In the genomic region with DNA sequence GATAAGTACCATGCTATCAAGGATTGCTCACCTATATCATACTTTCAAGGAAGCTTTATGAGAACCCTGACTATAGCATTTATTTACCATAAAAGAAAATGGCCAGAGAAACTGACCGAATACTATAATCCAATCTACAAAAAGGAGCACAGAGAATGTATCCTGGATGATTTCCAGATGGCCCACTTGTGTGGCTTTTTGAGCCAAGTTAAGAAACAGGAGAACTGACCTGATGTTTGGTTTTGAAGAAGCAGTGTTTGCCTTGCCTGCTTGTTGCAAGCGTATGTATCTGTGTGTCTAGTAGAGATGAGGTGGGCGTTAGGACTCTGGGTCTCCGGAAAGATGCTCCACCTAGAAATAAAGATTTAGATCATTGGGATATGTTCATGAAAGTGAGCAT, we compare ENCODE assay signal across 15 mouse cellular contexts.
"Had no signal": no experiment of that assay in that cellular context is flagged by ENCODE, and none has a peak within 500 bp of the region (broad histone marks: within the 10 kb centered on the region; RNA-seq: fewer than 3 reads in every experiment).

No protein-coding gene starts in this region.

- DNase-seq: kidney, postnatal 25 days; left cerebral cortex, postnatal 4 days; lung, postnatal 14 days; right cerebral cortex, postnatal 4 days; spleen, adult 18-20 months; thymus, adult 18-20 months; thymus, postnatal 14 days had no signal

- H3K4me3 ChIP-seq: liver, embryonic 15.5 days; lung, embryonic 15.5 days; megakaryocyte, embryonic 14.5 days; midbrain, embryonic 15.5 days; neural tube, embryonic 12.5 days had no signal

- H3K4me1 ChIP-seq: liver, embryonic 15.5 days; lung, embryonic 15.5 days; megakaryocyte, embryonic 14.5 days; midbrain, embryonic 15.5 days; neural tube, embryonic 12.5 days had no signal

- H3K4me2 ChIP-seq: liver, embryonic 11.5 days; liver, embryonic 15.5 days; lung, embryonic 15.5 days; midbrain, embryonic 11.5 days; midbrain, embryonic 15.5 days; neural tube, embryonic 12.5 days had no signal

- H3K36me3 ChIP-seq: liver, embryonic 15.5 days; lung, embryonic 15.5 days; midbrain, embryonic 15.5 days; neural tube, embryonic 12.5 days had no signal

- H3K27me3 ChIP-seq: liver, embryonic 15.5 days; lung, embryonic 15.5 days; megakaryocyte, embryonic 14.5 days; midbrain, embryonic 15.5 days; neural tube, embryonic 12.5 days had no signal

- ATAC-seq: midbrain, embryonic 15.5 days had no signal

- H3K9ac ChIP-seq: liver, embryonic 15.5 days; lung, embryonic 15.5 days; midbrain, embryonic 15.5 days; neural tube, embryonic 12.5 days had no signal

- H3K9me3 ChIP-seq: liver, embryonic 15.5 days; lung, embryonic 15.5 days; megakaryocyte, embryonic 14.5 days; midbrain, embryonic 15.5 days; neural tube, embryonic 12.5 days had no signal

- H3K27ac ChIP-seq: liver, embryonic 15.5 days; lung, embryonic 15.5 days; macrophage; midbrain, embryonic 15.5 days; neural tube, embryonic 12.5 days had no signal
